Mouse (Mus musculus): Measurements from ENCODE around the gene Actn1. TPM values are rescaled to one million over a fixed set of nuclear protein-coding genes. Genes with fewer than 3 reads are reported as not detected.
A peak's percentile ranks its signal among the peaks of the same experiment; 100 is the strongest.

The Actn1 gene
- total RNA-seq, 2 experiments from 2014 or later: 107 to 115 TPM

DNA sequence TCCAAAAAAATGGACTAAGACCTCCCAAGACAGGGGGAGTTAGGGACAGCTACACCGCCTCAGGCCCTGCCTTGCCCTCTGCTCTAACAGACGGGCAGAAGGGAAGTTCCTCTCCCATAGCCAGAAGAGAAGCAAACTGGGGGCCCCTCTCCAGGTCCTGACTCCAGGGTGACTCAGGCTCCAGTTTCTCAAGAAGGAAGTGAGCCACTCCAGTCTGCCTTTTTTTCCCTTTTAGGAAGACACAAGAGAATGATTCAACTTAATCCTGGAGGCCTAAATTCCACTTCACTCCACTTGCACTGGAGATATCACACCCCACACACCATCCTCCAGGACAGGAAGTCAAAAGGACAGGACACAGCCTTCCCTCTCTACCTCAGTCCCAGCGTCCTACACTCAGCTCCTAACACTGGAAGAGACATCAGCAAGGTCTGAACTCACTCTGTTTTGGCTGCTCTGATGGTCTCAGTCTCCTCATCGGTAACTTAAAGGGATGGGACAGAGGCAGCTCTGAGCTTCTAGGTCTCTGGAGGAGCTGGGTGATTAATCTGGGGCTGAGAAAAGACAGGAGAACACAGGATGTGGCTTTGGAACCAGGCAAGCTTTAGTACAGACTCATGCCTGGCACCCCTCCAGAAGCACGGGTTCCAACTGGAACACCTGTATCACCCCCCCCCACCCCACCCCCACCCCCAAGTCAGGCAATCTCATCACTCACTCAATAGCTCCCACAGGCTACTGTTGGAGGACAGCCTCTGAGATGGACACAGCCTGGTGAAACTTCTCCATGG lies 31.0 kb downstream of the Actn1 start:
- DNase-seq (ENCODE audit: low spot score in 2 of 2): no peak

GRCm38 (mm10) chr12:80228356-80228755 lies 31.8 kb downstream of the Actn1 start:
- DNase-seq (ENCODE audit: low spot score in 2 of 2): no peak

GRCm38 (mm10) chr12:80227835-80228234 lies 32.3 kb downstream of the Actn1 start:
- DNase-seq (ENCODE audit: low spot score in 2 of 2): no peak

- DNase-seq (ENCODE audit: low spot score in 2 of 2): no peak
Observed at GRCm38 (mm10) chr12:80226101-80226500, 34.1 kb downstream of the Actn1 start.

GRCm38 (mm10) chr12:80224241-80224731 lies 35.9 kb downstream of the Actn1 start:
- DNase-seq (ENCODE audit: low spot score in 2 of 2): no peak

- peak in 1 of 2 experiments; percentile 27 for DNase-seq (ENCODE audit: low spot score in 2 of 2)
Observed at GRCm38 (mm10) chr12:80223511-80223910, 36.7 kb downstream of the Actn1 start.

GRCm38 (mm10) chr12:80222473-80222872 lies 37.7 kb downstream of the Actn1 start:
- DNase-seq (ENCODE audit: low spot score in 2 of 2): no peak

- DNase-seq (ENCODE audit: low spot score in 2 of 2): no peak
Observed at GRCm38 (mm10) chr12:80220260-80221038, 39.7 kb downstream of the Actn1 start.

DNA sequence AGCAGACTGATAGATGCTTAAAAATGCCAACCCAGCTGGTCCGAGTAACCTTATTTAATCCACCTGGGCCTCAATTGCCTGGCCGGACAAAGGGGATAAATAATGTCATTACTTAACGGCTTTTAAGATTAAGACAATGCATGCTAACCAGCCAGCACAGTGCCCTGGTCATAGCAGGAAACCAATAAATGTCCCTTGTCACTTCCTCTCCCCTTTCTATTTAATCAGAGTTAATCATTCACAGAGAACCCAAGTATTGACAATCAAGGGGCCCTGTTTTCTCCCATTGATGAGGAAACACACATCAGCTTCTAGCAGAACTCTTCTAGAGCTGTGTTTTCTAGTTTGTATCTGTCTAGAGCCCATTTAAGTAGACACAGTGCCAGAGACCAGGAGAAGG lies 41.4 kb downstream of the Actn1 start:
- DNase-seq (ENCODE audit: low spot score in 2 of 2): no peak

- no peak for DNase-seq (ENCODE audit: low spot score in 2 of 2)
Observed at GRCm38 (mm10) chr12:80218045-80218611, 42.0 kb downstream of the Actn1 start.

DNA sequence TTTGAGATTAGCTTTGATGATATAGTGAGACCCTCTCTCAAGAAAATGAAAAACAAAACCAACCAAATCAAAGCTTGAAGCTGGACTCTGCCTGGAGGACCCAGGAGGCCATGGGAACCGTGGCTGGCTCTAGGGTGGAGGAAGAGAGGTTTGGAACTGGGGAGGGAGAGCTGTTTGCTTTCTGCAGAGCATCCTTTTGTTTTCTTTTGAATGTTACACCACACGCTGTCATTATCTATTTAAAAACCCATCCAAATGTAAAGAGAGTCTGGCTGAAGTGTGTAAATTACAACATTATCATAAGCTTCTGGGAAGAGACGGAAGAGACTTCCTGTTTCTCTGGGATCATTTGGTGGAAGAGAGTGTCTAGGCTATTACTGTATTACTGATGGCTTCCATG lies 43.1 kb downstream of the Actn1 start:
- DNase-seq (ENCODE audit: low spot score in 2 of 2): no peak

DNA sequence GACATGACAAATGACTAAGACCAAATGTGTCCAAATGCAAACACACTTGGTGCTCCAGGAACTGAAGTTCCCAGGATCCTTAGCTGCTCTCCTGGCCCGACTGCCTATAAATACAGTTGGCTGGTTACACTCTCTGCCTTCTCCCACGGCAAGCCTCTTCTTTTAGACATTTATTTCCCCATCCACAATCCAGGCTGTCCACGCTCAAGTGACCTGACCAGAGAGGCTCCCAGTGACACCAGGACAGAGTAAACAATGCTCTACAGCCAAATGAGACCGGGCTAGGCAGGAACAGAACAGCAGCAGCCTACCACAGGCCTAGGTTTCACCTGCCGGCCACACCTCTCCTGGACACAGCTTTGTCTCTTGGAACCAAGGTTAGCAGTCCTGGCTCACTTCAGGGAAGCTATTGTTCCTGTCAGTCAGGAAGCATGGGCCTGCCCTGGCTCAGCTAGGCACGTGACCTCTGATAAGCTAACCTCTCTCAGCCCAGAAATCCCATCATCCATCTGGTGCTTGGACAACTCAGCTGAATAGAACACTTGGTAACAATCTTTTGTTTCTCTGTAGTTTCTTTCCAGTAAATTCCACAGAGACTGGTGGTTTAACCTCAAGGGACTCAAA lies 43.8 kb downstream of the Actn1 start:
- DNase-seq (ENCODE audit: low spot score in 2 of 2): no peak

GRCm38 (mm10) chr12:80213810-80214209 lies 46.4 kb downstream of the Actn1 start:
- DNase-seq (ENCODE audit: low spot score in 2 of 2): no peak

- no peak for DNase-seq (ENCODE audit: low spot score in 2 of 2)
Observed at GRCm38 (mm10) chr12:80213263-80213662, 46.9 kb downstream of the Actn1 start.

DNA sequence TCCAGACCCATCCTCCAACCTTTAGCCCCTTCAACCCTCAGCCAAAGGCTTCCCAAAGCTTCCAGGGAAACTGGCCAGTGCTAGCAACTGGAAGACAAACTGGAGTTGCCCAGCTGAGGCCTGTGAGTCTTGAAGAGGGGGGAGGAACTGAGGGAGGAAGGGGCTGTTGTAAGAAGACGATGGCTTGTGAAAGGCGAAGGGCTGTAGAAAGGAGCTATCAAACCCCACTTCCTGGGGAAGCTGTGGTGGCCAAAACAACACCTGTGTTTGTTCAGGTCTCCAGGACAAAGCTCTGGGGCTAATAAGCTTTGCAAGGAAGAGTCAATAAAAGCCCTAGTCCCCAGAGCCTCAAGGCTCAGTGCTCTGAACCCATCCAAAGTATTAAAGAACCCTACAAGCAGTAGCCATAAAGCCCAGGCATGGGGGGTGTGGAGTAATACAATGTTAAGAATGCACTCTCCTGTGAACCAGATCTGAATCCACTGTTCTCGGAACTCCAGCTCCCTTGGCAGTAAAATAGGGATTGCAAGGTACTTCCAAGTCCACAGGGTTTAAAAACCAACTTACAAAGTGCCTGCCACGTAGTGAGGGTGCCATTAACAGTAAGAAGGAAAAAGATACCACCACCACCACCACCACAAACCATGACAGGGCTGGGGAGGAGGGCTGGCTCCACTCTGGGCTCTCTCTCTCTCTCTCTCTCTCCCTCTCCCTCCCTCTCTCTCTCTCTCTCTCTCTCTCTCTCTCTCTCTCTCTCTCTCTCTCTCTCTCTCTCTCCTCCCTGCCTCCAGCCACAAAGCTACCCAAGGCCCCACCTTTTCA lies 49.2 kb downstream of the Actn1 start:
- no peak for DNase-seq (ENCODE audit: low spot score in 2 of 2)

GRCm38 (mm10) chr12:80209914-80210313 lies 50.3 kb downstream of the Actn1 start:
- DNase-seq (ENCODE audit: low spot score in 2 of 2): no peak

GRCm38 (mm10) chr12:80208126-80208820 lies 51.9 kb downstream of the Actn1 start:
- no peak for DNase-seq (ENCODE audit: low spot score in 2 of 2)

DNA sequence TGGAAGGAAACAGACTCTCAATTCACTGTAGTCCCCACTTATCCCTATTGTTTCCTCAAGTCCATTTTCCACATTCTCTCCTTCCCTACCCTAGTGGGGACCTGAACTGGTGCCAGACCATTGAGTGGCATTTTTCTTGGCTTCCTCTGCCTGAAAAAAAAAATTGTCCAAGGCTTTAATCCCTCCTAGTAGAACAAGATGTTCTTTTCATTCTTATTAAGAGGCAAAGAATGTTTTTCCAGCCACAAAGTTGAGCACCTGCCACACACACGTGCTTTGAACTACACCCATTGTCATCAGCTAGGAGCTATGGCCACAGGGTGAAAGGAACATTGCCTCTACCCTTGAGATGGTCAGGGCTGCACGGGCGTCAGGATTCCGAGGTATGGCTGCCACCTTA lies 56.9 kb downstream of the Actn1 start:
- no peak for DNase-seq (ENCODE audit: low spot score in 2 of 2)

GRCm38 (mm10) chr12:80199738-80200137 lies 60.4 kb downstream of the Actn1 start:
- no peak for DNase-seq (ENCODE audit: low spot score in 2 of 2)

DNA sequence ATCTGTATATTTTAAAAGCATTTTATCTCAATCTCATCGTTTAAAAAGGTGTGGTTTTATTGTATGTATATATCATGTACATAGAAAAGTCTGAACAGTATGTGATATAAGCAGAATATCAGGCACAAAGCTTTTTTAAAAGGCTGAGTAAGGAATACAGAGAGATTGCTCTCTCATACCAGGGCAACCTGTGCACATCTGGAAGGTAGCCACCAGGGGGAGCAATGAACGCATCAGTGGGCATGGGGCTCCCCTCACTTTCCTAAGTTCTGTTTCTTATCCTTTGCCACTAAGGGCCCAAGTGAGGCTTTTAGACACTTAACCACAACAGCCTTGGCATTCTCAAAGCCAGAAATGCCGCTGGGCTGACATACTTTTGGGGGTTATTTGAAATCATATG lies 61.7 kb downstream of the Actn1 start:
- peak; percentile 57 to 78 for DNase-seq (ENCODE audit: low spot score in 2 of 2)

Data from left cerebral cortex, adult 18-20 months (tissue).